Mouse (Mus musculus) forebrain, embryonic 12.5 days (tissue): Measurements from ENCODE around the gene Ifna4. TPM values are rescaled to one million over a fixed set of nuclear protein-coding genes. Genes with fewer than 3 reads are reported as not detected.
"Not testable (repeated sequence)": the region's sequence is repeated elsewhere in the genome, so short reads cannot be mapped to it uniquely, and the experiment has no call there.

Experiments
- ATAC-seq: fragments of 200-750 bp; cut with Nextera tagmentation; 2 replicates; pipeline ENCODE4 v1.8.0; 2017; ENCODE audit warnings: moderate TSS enrichment; ENCODE audit not compliant: low FRiP score
- H3K27ac ChIP-seq: fragments of 300-500 bp; sonication (generic); 2 replicates; pipeline ENCODE4 v1.5.1; 2016; ENCODE audit warnings: mild to moderate bottlenecking
- H3K27me3 ChIP-seq: fragments of 300-500 bp; sonication (generic); 2 replicates; pipeline ENCODE4 v1.6.1; 2016; ENCODE audit warnings: mild to moderate bottlenecking
- H3K36me3 ChIP-seq: fragments of 300-500 bp; sonication (generic); replicated peaks from 2 replicates; pipeline ENCODE4 v1.6.1; 2016; ENCODE audit warnings: mild to moderate bottlenecking
- H3K4me1 ChIP-seq: fragments of 300-500 bp; sonication (generic); 2 replicates; pipeline ENCODE4 v1.6.1; 2016
- H3K4me2 ChIP-seq: fragments of 300-500 bp; sonication (generic); 2 replicates; pipeline ENCODE4 v1.6.1; 2016; ENCODE audit warnings: mild to moderate bottlenecking, moderate library complexity
- H3K4me3 ChIP-seq: fragments of 300-500 bp; sonication (generic); replicated peaks from 2 replicates; pipeline ENCODE4 v1.5.1; 2016; ENCODE audit warnings: mild to moderate bottlenecking
- H3K9ac ChIP-seq: fragments of 300-500 bp; sonication (generic); 2 replicates; pipeline ENCODE4 v1.6.1; 2016; ENCODE audit warnings: mild to moderate bottlenecking
- H3K9me3 ChIP-seq: fragments of 300-500 bp; sonication (generic); 2 replicates; pipeline ENCODE4 v1.6.1; 2016
- WGBS: fragments of 180-500 bp; shearing (Covaris S2); methylation state at CpG from one replicate; pipeline ENCODE4 v1.1.7; 2016; 5-methylcytosine and 5-hydroxymethylcytosine counted together
- polyA plus RNA-seq: library from polyadenylated mRNA; unstranded; fragments of >200 nt; fragmentation: Nextera tagmentation; extraction: Ambion mirVana; gene quantifications from 2 replicates; pipeline ENCODE4 v1.2.1, GENCODE M21; 2016

Ifna4 gene
- polyA plus RNA-seq, 1 experiment from 2014 or later: not detected

GRCm38 (mm10) chr4:88835225-88835624, 6.4 kb upstream of the Ifna4 start, which contains the start of gene Ifna5:
Ifna5 (plus strand) TSS chr4:88835525.
- WGBS: 92% methylated on average over 1 of the region's 1 CpGs
- not testable (repeated sequence) for H3K4me1 ChIP-seq, ATAC-seq, H3K27ac ChIP-seq, H3K36me3 ChIP-seq, H3K9ac ChIP-seq, H3K27me3 ChIP-seq, H3K4me3 ChIP-seq, H3K4me2 ChIP-seq, H3K9me3 ChIP-seq

GRCm38 (mm10) chr4:88838828-88839227, 2.8 kb upstream of the Ifna4 start:
- H3K27ac ChIP-seq: no peak overlapping the region
- no peaks in the 10 kb centered on the region for H3K36me3 ChIP-seq
- no peaks in the 10 kb centered on the region for H3K27me3 ChIP-seq
- H3K9me3 ChIP-seq: no peaks in the 10 kb centered on the region
- H3K4me1 ChIP-seq: no peaks in the 10 kb centered on the region
- no peak overlapping the region for H3K4me2 ChIP-seq
- WGBS: 52% methylated on average over 3 of the region's 3 CpGs
- ATAC-seq: no peak
- no peak overlapping the region for H3K9ac ChIP-seq
- no peak overlapping the region for H3K4me3 ChIP-seq

GRCm38 (mm10) chr4:88840058-88840457, 1.6 kb upstream of the Ifna4 start:
- H3K9ac ChIP-seq: no peak overlapping the region
- H3K4me1 ChIP-seq: no peaks in the 10 kb centered on the region
- WGBS: 76% methylated on average over 3 of the region's 3 CpGs
- H3K27me3 ChIP-seq: no peaks in the 10 kb centered on the region
- no peak overlapping the region for H3K4me3 ChIP-seq
- no peaks in the 10 kb centered on the region for H3K9me3 ChIP-seq
- no peaks in the 10 kb centered on the region for H3K36me3 ChIP-seq
- no peak for ATAC-seq
- H3K4me2 ChIP-seq: no peak overlapping the region
- no peak overlapping the region for H3K27ac ChIP-seq

GRCm38 (mm10) chr4:88845334-88845733, 3.7 kb downstream of the Ifna4 start:
- ATAC-seq: no peak
- 47% methylated on average over 2 of the region's 2 CpGs for WGBS
- no peaks in the 10 kb centered on the region for H3K36me3 ChIP-seq

GRCm38 (mm10) chr4:88849698-88850097, 8.0 kb downstream of the Ifna4 start, which contains the start of gene Ifna1:
Ifna1 (plus strand) TSS chr4:88850087.
- Histone ChIP-seq H3K27ac (no peak within 1 kb of the TSS), H3K9ac (no peak within 1 kb of the TSS), H3K4me1 (peaks cover 8% of the 10 kb centered on the region), H3K36me3 (no peaks in the 10 kb centered on the region), H3K9me3 (no peaks in the 10 kb centered on the region), H3K4me2 (no peak within 1 kb of the TSS), H3K27me3 (no peaks in the 10 kb centered on the region), H3K4me3 (no peak within 1 kb of the TSS)
- no peak for ATAC-seq
- 68% methylated on average over 1 of the region's 1 CpGs for WGBS

More at GRCm38 (mm10) chr4:88845334-88845733, 3.7 kb downstream of the Ifna4 start:
- Histone ChIP-seq H3K27me3 (no peaks in the 10 kb centered on the region), H3K9me3 (no peaks in the 10 kb centered on the region), H3K4me1 (no peaks in the 10 kb centered on the region), H3K27ac (no peak overlapping the region), H3K4me2 (no peak overlapping the region), H3K4me3 (no peak overlapping the region), H3K9ac (no peak overlapping the region)

GRCm38 (mm10) chr4:88851026-88851763, 9.5 kb downstream of the Ifna4 start:
- H3K27ac ChIP-seq: peak overlapping the region; percentile 61; the same call in 1 of the 2 replicates
- 14% methylated on average over 4 of the region's 4 CpGs for WGBS
- H3K4me2 ChIP-seq: no peak overlapping the region

GRCm38 (mm10) chr4:88859214-88859613, 17.6 kb downstream of the Ifna4 start:
- Histone ChIP-seq H3K27me3 (peaks cover 9% of the 10 kb centered on the region; the same call in 1 of the 2 replicates), H3K4me3 (no peak overlapping the region), H3K4me2 (no peak overlapping the region), H3K36me3 (no peaks in the 10 kb centered on the region), H3K27ac (no peak overlapping the region), H3K9me3 (no peaks in the 10 kb centered on the region), H3K9ac (no peak overlapping the region), H3K4me1 (peaks cover 6% of the 10 kb centered on the region)
- ATAC-seq: no peak

More at GRCm38 (mm10) chr4:88851026-88851763, 9.5 kb downstream of the Ifna4 start:
- H3K4me3 ChIP-seq: no peak overlapping the region
- H3K4me1 ChIP-seq: peaks cover 8% of the 10 kb centered on the region
- H3K36me3 ChIP-seq: no peaks in the 10 kb centered on the region
- no peaks in the 10 kb centered on the region for H3K9me3 ChIP-seq
- ATAC-seq: peak; percentile 89; the same call in 1 of the 2 replicates
- no peak overlapping the region for H3K9ac ChIP-seq
- H3K27me3 ChIP-seq: no peaks in the 10 kb centered on the region

- no peak overlapping the region for H3K9ac ChIP-seq
- no peak for ATAC-seq
- H3K4me2 ChIP-seq: no peak overlapping the region
- no peaks in the 10 kb centered on the region for H3K9me3 ChIP-seq
- H3K27me3 ChIP-seq: peaks cover 24% of the 10 kb centered on the region
- H3K27ac ChIP-seq: no peak overlapping the region
- H3K36me3 ChIP-seq: no peaks in the 10 kb centered on the region
- no peak overlapping the region for H3K4me3 ChIP-seq
- H3K4me1 ChIP-seq: peaks cover 13% of the 10 kb centered on the region
- WGBS: 2% methylated on average over 7 of the region's 7 CpGs
Observed at GRCm38 (mm10) chr4:88863309-88863708, 21.6 kb downstream of the Ifna4 start.

GRCm38 (mm10) chr4:88864599-88864998, 22.9 kb downstream of the Ifna4 start:
- 73% methylated on average over 9 of the region's 9 CpGs for WGBS
- Histone ChIP-seq H3K9me3 (no peaks in the 10 kb centered on the region), H3K27ac (no peak overlapping the region), H3K27me3 (peaks cover 29% of the 10 kb centered on the region), H3K36me3 (no peaks in the 10 kb centered on the region), H3K4me2 (no peak overlapping the region), H3K9ac (no peak overlapping the region), H3K4me1 (peaks cover 16% of the 10 kb centered on the region), H3K4me3 (no peak overlapping the region)
- no peak for ATAC-seq

- 57% methylated on average over 6 of the region's 6 CpGs for WGBS
- Histone ChIP-seq H3K4me3 (no peak overlapping the region), H3K9ac (no peak overlapping the region), H3K4me1 (peaks cover 16% of the 10 kb centered on the region), H3K36me3 (no peaks in the 10 kb centered on the region), H3K4me2 (no peak overlapping the region), H3K27ac (no peak overlapping the region), H3K9me3 (no peaks in the 10 kb centered on the region), H3K27me3 (peaks cover 29% of the 10 kb centered on the region)
- no peak for ATAC-seq
Observed at GRCm38 (mm10) chr4:88865011-88865569, 23.4 kb downstream of the Ifna4 start.

GRCm38 (mm10) chr4:88867366-88867925, 25.8 kb downstream of the Ifna4 start:
- 0 out of 2 replicates have a peak overlapping the region, but pooled peaks have one; percentile 6 for H3K27ac ChIP-seq
- H3K36me3 ChIP-seq: no peaks in the 10 kb centered on the region
- H3K4me2 ChIP-seq: peak overlapping the region; percentile 87
- H3K4me3 ChIP-seq: peak overlapping the region; percentile 52
- peaks cover 16% of the 10 kb centered on the region for H3K4me1 ChIP-seq
- peak; percentile 79 for ATAC-seq
- under 1% methylated on average over 8 of the region's 8 CpGs for WGBS
- no peaks in the 10 kb centered on the region for H3K9me3 ChIP-seq
- H3K9ac ChIP-seq: peak overlapping the region; percentile 61
- peaks cover 31% of the 10 kb centered on the region for H3K27me3 ChIP-seq
